Mouse (Mus musculus): ENCODE results near the gene Ppp1r27.
"Not testable (repeated sequence)": the region's sequence is repeated elsewhere in the genome, so short reads cannot be mapped to it uniquely, and the experiment has no call there.

Ppp1r27 gene

GRCm38 (mm10) chr11:120550810-120551440 lies at the start of gene Ppp1r27:
Gene Ppp1r27 (minus strand): TSS chr11:120551132.
- DNase-seq (ENCODE audit: low read depth), result no peak

GRCm38 (mm10) chr11:120600716-120601115 lies 49.8 kb upstream of the Ppp1r27 start:
- no peak for DNase-seq (ENCODE audit: low read depth)

GRCm38 (mm10) chr11:120598990-120599549 lies 48.1 kb upstream of the Ppp1r27 start:
- DNase-seq (ENCODE audit: low read depth), result no peak

- peak; percentile 98 for DNase-seq (ENCODE audit: low read depth)
These were observed 47.5 kb upstream of the Ppp1r27 start, which contains the start of the genes Alyref and Anapc11 for GRCm38 (mm10) chr11:120598283-120598989. Gene Alyref (minus strand): TSS chr11:120598365. Gene Anapc11 (plus strand): TSS chr11:120598421.

- peak; percentile 34 for DNase-seq (ENCODE audit: low read depth)
These were observed 46.6 kb upstream of the Ppp1r27 start for GRCm38 (mm10) chr11:120597240-120598235.

- DNase-seq (ENCODE audit: low read depth), result no peak
These were observed 37.6 kb upstream of the Ppp1r27 start for GRCm38 (mm10) chr11:120588531-120588930.

GRCm38 (mm10) chr11:120583937-120584336 lies 33.0 kb upstream of the Ppp1r27 start:
- no peak for DNase-seq (ENCODE audit: low read depth)

- not testable (repeated sequence) for DNase-seq (ENCODE audit: low read depth)
These were observed 32.0 kb upstream of the Ppp1r27 start for GRCm38 (mm10) chr11:120582982-120583293.

- DNase-seq (ENCODE audit: low read depth), result peak; percentile 57
These were observed 31.5 kb upstream of the Ppp1r27 start for GRCm38 (mm10) chr11:120582268-120582981.

GRCm38 (mm10) chr11:120581490-120582267 lies 30.7 kb upstream of the Ppp1r27 start, which contains the start of gene Arhgdia:
Gene Arhgdia (minus strand): TSS chr11:120581624.
- DNase-seq (ENCODE audit: low read depth), result peak; percentile 93

- peak; percentile 58 for DNase-seq (ENCODE audit: low read depth)
These were observed 30.0 kb upstream of the Ppp1r27 start for GRCm38 (mm10) chr11:120580871-120581331.

- no peak for DNase-seq (ENCODE audit: low read depth)
These were observed 29.3 kb upstream of the Ppp1r27 start for GRCm38 (mm10) chr11:120580190-120580589.

GRCm38 (mm10) chr11:120579316-120580107 lies 28.6 kb upstream of the Ppp1r27 start:
- peak; percentile 86 for DNase-seq (ENCODE audit: low read depth)

- DNase-seq (ENCODE audit: low read depth), result no peak
These were observed 27.8 kb upstream of the Ppp1r27 start for GRCm38 (mm10) chr11:120578694-120579243.

- DNase-seq (ENCODE audit: low read depth), result no peak
These were observed 27.2 kb upstream of the Ppp1r27 start for GRCm38 (mm10) chr11:120578024-120578693.

- peak; percentile 57 for DNase-seq (ENCODE audit: low read depth)
These were observed 26.5 kb upstream of the Ppp1r27 start for GRCm38 (mm10) chr11:120577211-120578023.

- DNase-seq (ENCODE audit: low read depth), result no peak
These were observed 25.5 kb upstream of the Ppp1r27 start for GRCm38 (mm10) chr11:120576365-120576981.
